Comparison of ENCODE assay signal across 8 mouse cellular contexts in genomic region chr11:5691775-5692174, GRCm38 (mm10). TPM values are rescaled to one million over a fixed set of nuclear protein-coding genes. Genes with fewer than 3 reads are reported as not detected.
DNase-seq lines count a peak whose midpoint lies in the region; ATAC-seq and TF ChIP-seq lines count a peak whose summit lies in the region.

No protein-coding gene starts in this region.

- 39% methylated on average over 7 of the region's 7 CpGs for WGBS in midbrain, embryonic 14.5 days
- WGBS in midbrain, embryonic 15.5 days, result 43% methylated on average over 7 of the region's 7 CpGs
- WGBS in small intestine, adult 2 months, result 35% methylated on average over 7 of the region's 7 CpGs

- H3K4me1 ChIP-seq in midbrain, embryonic 14.5 days (ENCODE audit: control insufficient read depth, insufficient read depth, low read length), result no peaks in the 10 kb centered on the region
- no peaks in the 10 kb centered on the region for H3K4me1 ChIP-seq in midbrain, embryonic 15.5 days
- H3K4me1 ChIP-seq in bone marrow macrophage, adult 2 months (ENCODE audit: control insufficient read depth, insufficient read depth, low read length), result peaks cover 3% of the 10 kb centered on the region; the same call in 1 of the 2 replicates
- no peaks in the 10 kb centered on the region for H3K4me1 ChIP-seq in small intestine, adult 2 months (ENCODE audit: control insufficient read depth, insufficient read depth, insufficient read length, low read length)

- ATAC-seq in midbrain, embryonic 14.5 days (ENCODE audit: low FRiP score, low TSS enrichment), result no peak
- no peak for ATAC-seq in midbrain, embryonic 15.5 days (replicated peaks)

- no peaks in the 10 kb centered on the region for H3K36me3 ChIP-seq in midbrain, embryonic 14.5 days (ENCODE audit: control insufficient read depth, insufficient read depth, low read length)
- no peaks in the 10 kb centered on the region for H3K36me3 ChIP-seq in midbrain, embryonic 15.5 days (replicated peaks)
- H3K36me3 ChIP-seq in small intestine, adult 2 months (ENCODE audit: control insufficient read depth, insufficient read depth, low read length), result no peaks in the 10 kb centered on the region

- no peaks in the 10 kb centered on the region for H3K27me3 ChIP-seq in midbrain, embryonic 14.5 days (ENCODE audit: control insufficient read depth, insufficient read depth, low read length)
- H3K27me3 ChIP-seq in midbrain, embryonic 15.5 days (replicated peaks), result no peaks in the 10 kb centered on the region
- no peaks in the 10 kb centered on the region for H3K27me3 ChIP-seq in small intestine, adult 2 months (ENCODE audit: control insufficient read depth, insufficient read depth, low read length)

- DNase-seq in gastrocnemius, adult 18-20 months (ENCODE audit: low spot score), result peak; percentile 33
- DNase-seq in gastrocnemius, postnatal 25 days, result no peak
- peak; percentile 67 for DNase-seq in midbrain, embryonic 14.5 days
- peak; percentile 54 for DNase-seq in left cerebral cortex, postnatal 4 days
- DNase-seq in frontal cortex, postnatal 14 days (ENCODE audit: low spot score in 2 of 2), result no peak

- H3K9ac ChIP-seq in midbrain, embryonic 14.5 days (replicated peaks; ENCODE audit: low read length), result no peak overlapping the region
- H3K9ac ChIP-seq in midbrain, embryonic 15.5 days, result no peak overlapping the region

- no peak overlapping the region for H3K4me2 ChIP-seq in midbrain, embryonic 14.5 days (ENCODE audit: low read length)
- no peak overlapping the region for H3K4me2 ChIP-seq in midbrain, embryonic 15.5 days

- intact Hi-C loops in left cerebral cortex, postnatal 4 days (cut with DNase I), result no loop called here

- peak; percentile 7; the same call in 1 of the 2 replicates for TF ChIP-seq CTCF in bone marrow macrophage, adult 2 months (IDR thresholded peaks at IDR 0.05; ENCODE audit: low read depth, low read length)
- peak; percentile 32; the same call in 1 of the 2 replicates for TF ChIP-seq CTCF in small intestine, adult 2 months (IDR thresholded peaks at IDR 0.05; ENCODE audit: extremely low read depth, insufficient read length, insufficient replicate concordance, low read depth, low read length)

- no peak overlapping the region for H3K27ac ChIP-seq in midbrain, embryonic 14.5 days (replicated peaks; ENCODE audit: low read depth, low read length)
- no peak overlapping the region for H3K27ac ChIP-seq in midbrain, embryonic 15.5 days
- H3K27ac ChIP-seq in bone marrow macrophage, adult 2 months (ENCODE audit: insufficient read depth, low read depth, low read length), result no peak overlapping the region
- H3K27ac ChIP-seq in small intestine, adult 2 months (ENCODE audit: insufficient read depth, low read depth, low read length), result no peak overlapping the region

- no peaks in the 10 kb centered on the region for H3K9me3 ChIP-seq in midbrain, embryonic 14.5 days (ENCODE audit: control insufficient read depth, low read length)
- 0 out of 2 replicates have a peak, but pooled peaks cover 5% of the 10 kb centered on the region for H3K9me3 ChIP-seq in midbrain, embryonic 15.5 days

- no peak overlapping the region for H3K4me3 ChIP-seq in midbrain, embryonic 14.5 days (replicated peaks; ENCODE audit: low read depth, low read length)
- no peak overlapping the region for H3K4me3 ChIP-seq in midbrain, embryonic 15.5 days
- no peak overlapping the region for H3K4me3 ChIP-seq in bone marrow macrophage, adult 2 months (ENCODE audit: insufficient read depth, low read length)
- no peak overlapping the region for H3K4me3 ChIP-seq in small intestine, adult 2 months (ENCODE audit: low read depth, low read length)

- no peak for TF ChIP-seq POLR2A in bone marrow macrophage, adult 2 months (IDR thresholded peaks at IDR 0.05; ENCODE audit: borderline replicate concordance, low read depth, low read length)
- TF ChIP-seq POLR2A in small intestine, adult 2 months (IDR thresholded peaks at IDR 0.05; ENCODE audit: low read depth, low read length), result no peak

RNA-seq across cellular contexts. Expression of gene Mrps24, which starts 23.7 kb away (rescaled TPM):
- 100 to 1,000 TPM in 1 of 2 experiments, 10 to 100 TPM in 1; 95.5 to 103 TPM for total RNA-seq in gastrocnemius, adult 18-20 months (2021)
- total RNA-seq in gastrocnemius, postnatal 25 days (2021), result 10 to 100 TPM; 89.1 to 96.9 TPM
- 180 and 218 TPM in 2 replicates for polyA plus RNA-seq in midbrain, embryonic 14.5 days (2014; fragmentation: Nextera tagmentation; extraction: Ambion mirVana)
- 170 and 176 TPM in 2 replicates for polyA plus RNA-seq in midbrain, embryonic 15.5 days (2015; fragmentation: Nextera tagmentation; extraction: Ambion mirVana)
- polyA plus RNA-seq in bone marrow macrophage, adult 2 months (2012; ENCODE audit: insufficient read depth, insufficient read length, missing spikeins), result 58.6 and 67.8 TPM in 2 replicates
- total RNA-seq in left cerebral cortex, postnatal 4 days (2021), result 10 to 100 TPM; 90.3 to 93.2 TPM
- 234 and 379 TPM in 2 replicates for polyA plus RNA-seq in small intestine, adult 2 months (2012; rRNA removed)

Comparison
In these comparisons a context has a peak if more than half of its experiments do, and no peak if none do; other contexts are left out.
1. DNase-seq: peak in gastrocnemius, adult 18-20 months (single experiment), midbrain, embryonic 14.5 days (single experiment) and left cerebral cortex, postnatal 4 days (single experiment); none in gastrocnemius, postnatal 25 days (single experiment) and frontal cortex, postnatal 14 days (0 of 2).